Mouse (Mus musculus): Measurements from ENCODE around the gene Fam110a.

DNA sequence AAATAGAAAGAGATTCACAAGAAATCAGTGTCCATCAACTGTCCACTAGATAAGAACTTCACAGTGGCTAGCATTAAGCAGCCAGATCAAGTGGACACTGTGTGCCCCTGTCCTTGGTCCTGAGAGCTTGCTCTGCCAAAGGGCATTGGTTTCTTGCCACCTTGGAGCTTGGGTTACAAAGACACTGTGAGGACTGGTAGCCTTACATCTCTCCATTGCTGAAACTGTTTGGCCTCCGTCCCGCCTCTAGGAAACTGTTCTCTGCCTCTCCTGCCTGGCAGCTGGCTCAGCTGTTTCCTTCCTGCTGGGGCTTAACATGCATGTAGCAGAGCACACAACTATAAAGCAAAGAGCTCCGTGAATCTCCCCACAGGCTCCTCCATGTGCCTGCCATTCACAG is 42.1 kb downstream of the Fam110a start:
- TF ChIP-seq CTCF (IDR thresholded peaks at IDR 0.05; ENCODE audit: extremely low read depth, insufficient read depth, insufficient read length, insufficient replicate concordance) (no peak), POLR2A (IDR thresholded peaks at IDR 0.05; ENCODE audit: low read depth, low read length) (no peak)
